Mouse (Mus musculus): ENCODE measurements at regions not wholly inside any gene's neighbourhood (a gene's known extent, or its start where the extent isn't known, plus 50 kb on each side); places are given as distances from the start of the nearest gene placed in this dataset.
A peak's percentile ranks its signal among the peaks of the same experiment; 100 is the strongest.
"Not testable (repeated sequence)": the region's sequence is repeated elsewhere in the genome, so short reads cannot be mapped to it uniquely, and the experiment has no call there.

- DNase-seq (ENCODE audit: low read depth, low spot score) = no peak
Observed at GRCm38 (mm10) chr4:10311886-10312285, 562.4 kb upstream of the 2610301B20Rik start.

DNA sequence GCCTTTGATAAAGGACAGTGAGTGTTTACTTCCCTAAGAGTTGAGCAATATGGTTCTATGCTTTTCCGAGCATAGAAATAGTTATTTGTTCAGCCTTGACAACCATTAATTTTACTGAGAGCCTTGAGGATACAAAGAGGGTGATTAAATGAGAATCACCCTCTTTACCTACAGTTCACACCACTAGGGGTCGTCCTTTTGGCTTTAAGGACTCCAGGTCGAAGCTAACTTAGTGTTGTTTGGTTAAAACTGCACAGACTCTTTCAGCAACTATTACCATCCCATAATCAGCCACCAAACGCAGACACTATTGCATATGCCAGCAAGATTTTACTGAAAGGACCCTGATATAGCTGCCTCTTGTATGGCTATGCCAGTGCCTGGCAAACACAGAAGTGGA is 559.2 kb upstream of the 2610301B20Rik start:
- no peak for DNase-seq (ENCODE audit: low read depth, low spot score)

- DNase-seq (ENCODE audit: low read depth, low spot score) = no peak
Observed at GRCm38 (mm10) chr4:10315875-10316274, 558.4 kb upstream of the 2610301B20Rik start.

- no peak for DNase-seq (ENCODE audit: low read depth, low spot score)
Observed at GRCm38 (mm10) chr4:10344147-10344546, 530.2 kb upstream of the 2610301B20Rik start.

- DNase-seq (ENCODE audit: low read depth, low spot score) = peak; percentile 76
Observed at GRCm38 (mm10) chr4:10351876-10352627, 522.2 kb upstream of the 2610301B20Rik start.

DNA sequence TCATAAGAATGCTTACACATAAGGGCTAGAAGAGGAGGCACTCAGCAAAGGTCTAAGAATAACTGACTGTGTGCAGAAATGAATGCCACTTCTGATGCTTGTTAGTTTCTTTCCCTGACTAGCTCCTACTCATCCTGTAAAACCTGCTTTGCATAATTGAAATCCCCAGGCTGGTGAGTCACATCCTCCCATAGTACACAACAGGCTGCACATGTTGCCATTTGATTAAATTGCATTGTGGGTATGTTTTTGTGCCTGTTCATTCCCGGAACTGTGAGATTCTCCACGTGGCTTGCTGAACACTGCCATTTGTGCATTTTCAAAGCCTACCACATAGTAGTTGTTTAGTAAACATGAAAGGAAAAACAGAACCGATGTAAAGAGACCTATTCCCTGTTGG is 516.7 kb upstream of the 2610301B20Rik start:
- peak; percentile 74 for DNase-seq (ENCODE audit: low read depth, low spot score)

- no peak for DNase-seq (ENCODE audit: low read depth, low spot score)
Observed at GRCm38 (mm10) chr4:10389790-10390189, 484.5 kb upstream of the 2610301B20Rik start.

DNA sequence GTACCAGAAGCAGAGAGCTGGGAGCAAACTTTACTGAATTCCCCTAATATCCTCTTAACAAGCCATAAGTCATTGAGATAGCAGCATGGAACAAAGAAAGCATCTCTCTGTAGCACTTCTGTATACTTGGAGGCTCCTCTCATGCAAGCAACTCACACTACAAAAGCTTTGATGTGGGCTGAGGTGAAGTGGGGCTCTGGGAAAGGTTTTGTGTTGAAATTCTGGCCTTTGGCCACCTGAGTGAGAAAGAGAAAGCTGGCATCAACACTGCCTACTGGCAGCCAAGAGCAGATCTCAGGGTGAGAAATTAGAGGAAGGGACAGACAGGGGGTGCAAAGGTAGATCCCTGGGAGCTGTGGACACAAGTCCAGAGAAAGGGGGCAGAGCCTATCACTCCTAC is 477.0 kb upstream of the 2610301B20Rik start:
- no peak for DNase-seq (ENCODE audit: low read depth, low spot score)

GRCm38 (mm10) chr4:10398075-10398474 is 476.2 kb upstream of the 2610301B20Rik start:
- no peak for DNase-seq (ENCODE audit: low read depth, low spot score)

DNA sequence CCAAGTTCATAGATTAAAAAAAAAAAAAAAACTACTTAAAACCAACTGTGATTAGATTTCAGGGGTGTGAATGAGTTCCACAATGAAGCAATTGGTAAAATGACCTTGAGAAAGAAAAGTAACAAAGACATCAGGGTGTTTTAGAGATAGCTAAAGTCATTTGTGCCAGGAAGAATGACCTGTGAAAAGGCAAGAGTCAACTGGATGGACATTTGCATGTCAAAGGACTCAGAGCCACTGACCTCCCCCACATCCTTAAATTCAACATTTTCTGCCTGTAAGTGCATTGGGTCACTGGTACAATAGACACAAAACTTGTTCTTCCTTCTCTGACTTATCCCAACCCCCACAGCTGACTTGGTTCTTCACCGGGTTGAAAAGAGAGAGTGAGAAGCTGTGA is 474.6 kb upstream of the 2610301B20Rik start:
- no peak for DNase-seq (ENCODE audit: low read depth, low spot score)

DNA sequence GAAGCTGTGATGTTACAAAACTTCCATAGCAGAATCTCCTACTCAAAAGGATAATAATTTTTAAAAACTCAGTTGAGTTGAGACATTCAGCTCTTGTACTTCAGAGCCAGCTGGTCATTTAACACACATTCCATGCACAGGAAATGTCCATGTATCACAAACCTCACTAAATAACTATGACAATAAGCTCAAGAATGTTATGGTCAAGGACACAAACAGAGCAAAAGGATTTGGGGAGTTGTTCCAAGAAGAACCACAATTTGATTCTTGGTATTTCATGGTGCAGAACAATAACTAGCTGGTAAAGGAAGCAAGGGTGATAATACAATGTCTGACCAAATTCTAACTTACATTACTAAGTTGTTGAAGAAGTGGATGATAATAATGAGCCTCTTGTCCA is 471.4 kb upstream of the 2610301B20Rik start:
- DNase-seq (ENCODE audit: low read depth, low spot score) = no peak

DNA sequence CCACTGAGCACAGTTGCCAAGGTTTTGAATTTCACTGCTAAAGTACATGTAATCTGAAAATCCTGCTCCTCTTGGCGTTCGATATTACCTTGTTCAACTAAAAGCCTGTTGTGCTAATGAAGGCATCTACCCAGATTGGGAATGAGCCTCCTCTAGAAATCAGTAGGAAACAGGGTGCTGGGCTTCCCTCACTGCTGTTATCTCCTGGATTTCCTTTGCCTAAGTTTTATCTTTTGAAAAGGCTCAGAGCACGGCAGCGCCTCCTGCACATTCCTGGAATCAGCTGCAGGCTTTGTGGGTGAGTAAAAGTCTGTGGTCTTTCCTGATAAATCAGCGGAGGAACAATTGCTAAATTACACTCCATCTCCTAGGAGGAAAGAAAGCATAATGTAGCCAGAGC is 469.9 kb upstream of the 2610301B20Rik start:
- DNase-seq (ENCODE audit: low read depth, low spot score) = no peak

DNA sequence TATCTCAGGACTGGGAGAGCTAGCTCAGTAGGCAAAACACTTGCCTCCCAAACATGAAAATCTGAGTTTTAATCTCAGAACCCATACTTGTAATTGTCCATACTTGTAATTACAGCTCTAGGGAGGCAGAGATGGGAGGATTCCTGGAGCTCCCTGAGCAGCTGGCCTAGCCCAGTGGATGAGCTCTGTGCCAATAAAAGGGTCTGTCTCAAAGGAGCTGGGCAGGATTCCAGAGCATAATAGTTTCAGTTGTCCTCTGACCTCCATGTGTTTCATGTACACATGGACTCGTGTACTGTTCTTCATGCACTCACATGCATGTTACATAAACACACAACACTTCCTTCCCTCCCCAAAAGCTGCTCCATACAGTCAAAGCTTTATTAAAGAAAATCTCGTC is 469.2 kb upstream of the 2610301B20Rik start:
- DNase-seq (ENCODE audit: low read depth, low spot score) = peak; percentile 3

DNA sequence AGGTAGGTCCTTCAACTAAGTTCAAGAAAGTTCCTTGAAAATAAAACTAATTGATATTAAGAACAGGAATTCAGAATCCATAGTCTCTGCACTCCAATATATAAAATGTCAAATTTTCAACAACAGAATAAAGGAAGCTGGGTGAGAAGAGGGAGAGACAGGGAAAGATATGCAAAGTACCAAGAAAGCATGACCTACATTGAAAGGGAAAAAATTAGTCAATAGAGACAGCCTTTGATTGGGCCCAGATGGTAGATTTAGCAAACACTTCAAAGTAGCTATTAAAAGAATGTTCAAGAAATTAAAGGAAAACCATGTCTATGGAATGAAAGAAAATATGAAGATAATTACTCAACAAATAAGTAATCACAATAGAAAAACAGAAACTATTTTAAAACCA is 460.0 kb upstream of the 2610301B20Rik start:
- no peak for DNase-seq (ENCODE audit: low read depth, low spot score)

DNA sequence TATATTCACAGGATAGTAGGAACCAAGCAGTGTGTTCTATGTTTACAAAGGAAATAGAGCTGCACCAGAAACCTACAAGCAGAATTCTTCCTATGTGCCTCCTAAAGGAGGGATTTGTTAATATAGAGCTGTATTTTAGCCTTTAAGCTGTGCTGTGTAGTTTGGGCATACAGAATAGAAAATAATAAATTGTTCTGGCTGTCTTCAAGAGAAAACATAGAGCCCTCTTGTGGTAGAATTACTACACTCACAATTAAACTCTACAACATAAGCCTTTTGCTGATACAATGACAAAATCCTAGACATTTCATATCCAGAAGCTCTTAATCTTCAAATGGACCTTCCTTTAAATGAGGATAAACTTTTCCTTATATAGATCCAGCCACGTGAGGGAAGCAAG is 452.9 kb upstream of the 2610301B20Rik start:
- peak; percentile 13 for DNase-seq (ENCODE audit: low read depth, low spot score)

GRCm38 (mm10) chr4:10434438-10434837 is 439.9 kb upstream of the 2610301B20Rik start:
- no peak for DNase-seq (ENCODE audit: low read depth, low spot score)

DNA sequence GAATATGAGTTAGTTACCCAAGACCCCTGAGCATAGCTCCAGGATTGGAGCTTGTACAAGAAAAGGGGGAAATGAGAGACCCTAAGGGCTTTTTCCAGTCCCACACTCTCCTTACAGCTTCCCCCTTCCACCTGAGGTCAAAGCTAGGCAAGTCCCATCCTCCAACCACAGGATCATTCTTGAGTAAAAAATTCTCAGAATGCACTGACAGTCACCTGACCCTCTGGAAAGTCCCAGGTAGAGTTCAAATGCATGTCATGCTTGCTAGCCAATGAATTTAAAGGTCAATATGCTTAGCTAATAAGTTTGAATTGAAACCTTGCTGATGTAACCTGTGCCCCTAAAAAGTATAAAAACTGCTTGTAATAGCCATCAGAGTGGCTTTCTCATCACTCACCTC is 434.4 kb upstream of the 2610301B20Rik start:
- DNase-seq (ENCODE audit: low read depth, low spot score) = not testable (repeated sequence)

- no peak for DNase-seq (ENCODE audit: low read depth, low spot score)
Observed at GRCm38 (mm10) chr4:10459603-10460002, 414.7 kb upstream of the 2610301B20Rik start.

- no peak for DNase-seq (ENCODE audit: low read depth, low spot score)
Observed at GRCm38 (mm10) chr4:10480936-10481335, 393.4 kb upstream of the 2610301B20Rik start.

DNA sequence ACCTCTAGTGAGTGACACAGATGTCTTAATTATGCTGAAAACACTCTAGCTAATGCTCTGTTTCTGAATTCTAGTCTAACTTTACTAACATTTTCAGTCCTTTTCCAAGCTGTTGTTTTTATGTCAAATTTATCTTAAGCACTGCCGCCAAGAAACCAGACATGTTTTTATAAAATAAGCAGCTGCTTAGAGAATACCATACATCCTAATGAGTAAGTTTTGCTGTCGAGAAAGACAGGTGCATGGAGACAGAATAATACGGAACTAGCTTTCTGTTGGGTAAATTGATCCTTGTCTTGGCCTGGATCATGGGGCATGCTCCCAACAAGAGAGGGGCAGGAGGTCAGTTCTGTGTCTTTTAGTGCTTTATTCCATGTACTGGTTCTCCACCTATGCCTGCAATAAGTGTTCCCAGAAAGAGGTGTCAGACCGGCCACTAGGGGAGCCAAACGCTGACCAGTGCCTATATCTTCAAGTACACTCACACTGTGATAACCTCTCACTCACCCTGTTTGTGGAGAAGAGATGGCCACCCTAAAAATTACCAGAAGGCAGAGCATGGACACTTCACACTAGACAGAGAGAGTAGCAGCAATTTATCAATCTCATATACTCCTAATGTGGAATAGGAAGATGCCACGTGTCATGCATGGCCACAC is 366.0 kb upstream of the 2610301B20Rik start:
- peak; percentile 8 for DNase-seq (ENCODE audit: low read depth, low spot score)

DNA sequence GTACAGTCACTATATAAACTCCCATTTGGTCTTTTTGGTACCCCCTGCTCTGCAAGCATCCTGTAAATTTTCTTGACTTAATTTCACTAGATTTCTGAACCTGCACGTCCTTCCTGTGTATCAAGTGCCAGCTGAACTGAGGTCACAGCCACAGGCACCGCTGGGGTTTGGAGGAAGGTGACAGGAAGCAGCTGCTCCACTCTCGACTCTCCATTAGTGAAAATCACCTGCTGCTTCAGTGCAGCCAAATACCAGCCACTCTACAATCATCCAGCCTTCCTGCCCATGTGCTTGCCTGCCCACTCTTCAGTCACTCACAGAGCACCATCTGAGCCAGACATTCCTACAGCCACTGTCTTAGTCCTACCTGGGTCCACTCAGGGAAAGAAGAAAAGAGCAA is 364.3 kb upstream of the 2610301B20Rik start:
- DNase-seq (ENCODE audit: low read depth, low spot score) = no peak

DNA sequence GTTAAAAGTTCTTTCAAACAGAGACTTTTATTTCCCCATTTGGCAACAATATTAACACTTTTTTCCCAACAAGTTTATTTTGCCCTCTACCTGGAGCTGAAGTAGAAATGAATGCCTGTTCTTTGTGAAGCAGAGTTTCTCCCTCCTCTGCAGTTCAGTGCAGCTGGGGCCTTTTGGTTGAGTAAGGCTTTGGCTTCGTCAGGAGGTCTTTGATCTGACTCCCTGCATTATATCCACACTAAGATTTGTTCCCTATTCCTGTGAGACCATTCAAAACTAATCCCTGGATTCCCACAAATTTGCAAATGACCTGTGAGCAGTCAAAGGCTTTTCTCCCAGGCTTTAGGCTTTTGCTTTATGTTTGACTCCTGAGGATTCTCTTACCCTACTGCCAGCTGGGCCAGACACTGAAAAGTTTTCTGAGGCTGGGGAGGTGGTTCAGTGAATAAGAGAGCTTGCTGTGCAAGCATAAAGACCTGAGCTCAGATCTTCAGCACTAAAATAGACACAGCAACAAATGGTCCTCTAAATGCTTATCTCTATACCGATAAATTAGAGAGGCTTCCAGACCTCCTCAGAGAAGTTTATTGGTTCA is 323.5 kb upstream of the 2610301B20Rik start:
- peak; percentile 1 for DNase-seq (ENCODE audit: low read depth, low spot score)

DNA sequence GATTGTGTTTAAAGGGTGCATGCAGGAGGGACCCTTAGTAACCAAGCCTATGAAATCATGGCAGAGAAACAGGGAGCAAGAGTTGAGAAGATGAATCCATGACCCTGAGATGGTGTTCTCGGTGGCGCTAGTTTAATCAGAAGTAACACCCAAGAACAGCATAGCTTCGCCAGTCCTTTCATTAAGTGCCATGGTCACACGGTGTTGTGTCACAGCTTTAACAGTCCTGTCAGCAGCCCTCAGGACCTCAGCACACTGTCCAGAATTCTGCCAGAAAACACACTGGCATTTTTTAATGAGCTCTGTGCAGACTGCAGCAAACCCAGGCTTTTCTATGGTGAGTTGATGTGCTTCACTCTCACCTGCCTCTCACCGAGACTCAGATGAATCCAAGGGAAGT is 320.6 kb upstream of the 2610301B20Rik start:
- DNase-seq (ENCODE audit: low read depth, low spot score) = no peak
